Mouse (Mus musculus): Measurements from ENCODE around the gene Spata31d1a.
"Not testable (repeated sequence)": the region's sequence is repeated elsewhere in the genome, so short reads cannot be mapped to it uniquely, and the experiment has no call there.

Gene Spata31d1a

DNA sequence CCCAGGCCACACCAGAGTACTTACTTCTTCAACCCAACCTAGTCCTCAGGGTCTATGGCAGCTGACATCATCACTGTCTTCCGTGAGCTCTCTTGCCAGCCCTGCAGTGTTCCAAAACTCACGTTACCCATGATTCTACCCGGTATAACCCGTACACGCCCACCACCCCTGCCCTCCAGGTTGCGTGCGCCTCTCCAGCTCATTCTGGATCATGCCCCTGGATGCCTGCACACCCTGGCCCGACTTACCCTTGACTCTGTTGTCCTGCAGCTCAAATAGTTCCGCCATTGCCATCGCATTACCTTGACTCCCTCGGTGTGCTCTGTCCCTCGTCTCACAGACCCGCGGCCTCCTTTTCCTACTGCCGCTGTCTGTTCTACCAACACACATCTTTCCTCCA lies at the start of gene Spata31d1a:
Gene Spata31d1a (minus strand): TSS at position 101 of the 400 bp plus-strand sequence.
- DNase-seq, result no peak

DNA sequence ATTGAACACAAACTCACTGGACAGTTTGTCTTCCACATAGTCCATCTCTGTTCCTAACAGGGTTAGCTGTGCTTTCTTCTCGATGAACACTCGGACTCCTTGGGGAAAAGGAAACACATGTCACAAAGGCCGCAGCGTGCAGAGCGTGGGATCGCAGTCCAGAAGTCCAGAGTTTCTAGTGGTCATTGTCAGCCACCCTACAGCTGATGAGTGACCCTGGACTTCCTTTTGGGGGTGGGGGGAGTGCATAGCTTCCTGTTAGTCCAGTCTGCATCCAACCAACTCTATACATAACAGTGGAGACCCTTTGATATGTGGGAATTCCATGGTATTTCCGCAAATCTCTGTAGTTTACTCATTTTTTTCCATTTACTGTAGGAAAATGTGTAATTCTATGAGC lies 46.8 kb upstream of the Spata31d1a start:
- no peak for DNase-seq

DNA sequence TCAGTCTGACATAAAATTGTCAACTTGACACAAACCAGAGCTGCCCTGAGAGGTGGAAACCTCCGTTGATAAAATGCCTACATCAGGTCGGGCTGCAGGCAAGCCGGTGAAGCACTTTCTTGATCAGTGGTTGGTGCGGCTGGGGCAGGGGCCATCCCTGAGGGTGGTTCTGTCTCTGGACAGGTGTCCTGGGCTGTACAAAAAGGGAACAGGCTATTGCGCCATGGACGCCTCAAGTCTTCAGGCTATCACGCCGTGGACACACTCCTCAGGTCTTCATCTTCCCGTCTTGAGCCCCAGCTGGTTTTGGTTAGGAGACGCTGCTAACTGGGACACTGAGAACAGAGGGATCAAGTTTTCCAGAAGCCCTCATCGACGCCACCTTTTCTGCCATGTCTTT lies 40.2 kb upstream of the Spata31d1a start:
- no peak for DNase-seq

DNA sequence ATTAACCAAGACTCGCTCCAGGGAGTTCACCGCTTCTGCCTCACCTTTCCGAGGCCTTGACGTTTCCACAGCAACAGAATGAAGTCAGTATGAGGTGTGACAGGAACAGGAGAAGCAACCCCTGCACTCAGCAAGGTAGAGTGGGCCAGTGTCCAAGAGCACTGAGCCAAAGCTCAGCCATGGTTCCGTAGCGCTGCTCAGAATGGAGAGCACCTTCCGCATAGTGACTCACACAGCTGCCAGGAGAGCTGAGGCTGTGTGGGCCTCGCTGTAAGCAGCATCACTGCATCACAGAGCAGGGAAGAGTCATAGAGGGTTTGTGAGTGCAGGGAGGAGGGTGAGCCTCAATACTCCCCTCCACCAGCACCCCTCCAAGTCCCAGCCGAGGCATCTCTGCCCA lies 36.6 kb upstream of the Spata31d1a start, which contains the start of gene 1700014D04Rik:
Gene 1700014D04Rik (minus strand): TSS at position 42 of the 400 bp plus-strand sequence.
- peak; percentile 41 to 62 for DNase-seq

DNA sequence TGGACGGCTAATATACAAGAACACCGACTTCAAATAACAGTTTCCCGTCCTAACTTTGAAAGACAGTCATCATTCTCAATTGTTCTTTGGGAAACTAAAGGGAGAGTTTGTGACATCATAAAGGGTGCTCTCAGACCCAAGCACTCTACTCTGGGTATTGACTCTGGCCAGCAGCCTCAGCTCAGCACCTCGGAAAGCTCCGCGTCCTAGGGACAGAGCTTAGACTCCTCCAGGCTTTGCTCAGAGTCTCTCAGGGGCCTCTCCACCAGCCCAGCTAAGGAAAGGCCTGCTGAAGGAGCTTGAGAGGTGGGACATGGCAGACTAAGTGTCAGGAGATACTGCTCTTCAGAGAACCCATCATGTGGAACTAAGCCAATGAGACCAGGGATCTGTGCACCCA lies 36.0 kb upstream of the Spata31d1a start:
- DNase-seq, result no peak

DNA sequence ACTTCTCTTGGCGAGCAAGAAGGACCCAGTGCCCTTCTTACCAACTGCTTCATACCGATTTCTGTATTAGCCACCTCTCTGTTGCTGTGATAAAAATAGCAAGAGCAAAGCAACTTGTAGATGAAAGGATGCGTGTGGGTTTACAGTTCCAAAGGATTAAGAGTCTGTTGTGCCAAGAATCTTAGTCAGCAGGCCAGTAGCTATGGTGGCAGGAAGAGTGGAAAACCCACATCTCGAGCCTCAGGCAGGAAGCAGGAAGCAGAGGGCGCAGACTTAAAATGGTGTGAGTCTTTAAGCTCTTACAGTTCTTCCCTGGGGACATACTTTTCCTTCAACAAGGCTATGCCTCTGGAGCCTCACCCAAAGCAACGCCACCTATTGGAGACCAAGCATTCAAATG lies 35.3 kb upstream of the Spata31d1a start:
- DNase-seq, result no peak

DNA sequence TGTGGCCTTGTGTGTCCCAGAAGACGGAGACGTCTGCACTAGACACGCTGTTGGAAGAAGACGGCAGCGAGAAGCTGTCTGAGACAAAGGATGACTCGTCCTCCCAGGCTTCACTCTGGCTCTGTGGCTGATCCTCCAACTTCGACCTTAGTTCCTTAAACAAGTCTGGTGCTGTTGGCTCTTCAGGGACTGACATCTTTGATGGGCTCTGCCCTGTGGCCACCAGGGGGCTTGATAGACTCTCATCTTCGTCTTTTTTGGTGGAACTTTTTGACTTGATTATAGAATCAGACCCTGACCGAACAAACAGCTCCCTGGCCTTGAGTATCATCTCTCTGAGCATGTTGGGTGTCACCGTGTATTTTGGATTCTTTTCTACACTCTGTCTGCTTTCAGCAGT lies 31.6 kb upstream of the Spata31d1a start:
- peak in 1 of 2 experiments; percentile 36 for DNase-seq

DNA sequence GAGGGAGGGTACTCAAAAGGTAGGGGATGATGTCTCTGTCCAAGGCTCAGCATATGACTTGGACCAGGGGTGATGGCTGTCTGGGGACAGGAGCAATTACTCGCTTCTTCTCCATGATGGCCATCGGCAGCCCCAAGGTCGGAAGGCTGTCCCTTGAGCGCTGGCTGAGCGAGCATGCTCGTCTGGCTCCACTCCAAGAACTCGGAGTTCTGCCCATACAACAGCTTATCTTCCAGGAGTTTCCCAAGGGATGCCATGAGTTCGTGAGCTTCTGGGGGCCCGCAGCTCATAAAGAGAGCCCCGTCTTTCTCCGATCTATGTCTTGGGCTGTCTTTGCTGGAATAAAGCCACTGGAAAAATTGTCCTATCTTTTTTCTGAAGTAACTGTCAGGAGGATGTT lies 31.0 kb upstream of the Spata31d1a start:
- DNase-seq, result peak; percentile 25 to 54

DNA sequence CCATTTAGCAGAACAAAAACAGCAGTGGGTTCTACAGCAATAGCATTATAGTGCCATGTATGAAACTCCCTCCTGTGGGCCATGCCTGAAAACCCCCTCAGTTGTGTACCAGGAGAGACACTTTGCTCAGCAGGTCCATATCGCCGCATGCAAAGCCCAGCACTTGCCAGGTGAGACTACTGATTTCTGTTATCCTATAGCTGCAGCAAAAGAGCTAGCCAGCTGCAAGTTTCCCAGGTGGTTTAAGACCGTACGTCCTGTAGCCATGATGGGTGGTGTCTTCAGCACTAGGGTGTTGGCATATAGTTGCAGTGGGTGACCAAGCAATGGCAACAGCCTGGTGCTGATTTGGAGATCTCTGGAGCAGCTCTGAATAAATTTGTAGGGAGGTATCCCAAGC lies 29.3 kb upstream of the Spata31d1a start:
- no peak for DNase-seq

DNA sequence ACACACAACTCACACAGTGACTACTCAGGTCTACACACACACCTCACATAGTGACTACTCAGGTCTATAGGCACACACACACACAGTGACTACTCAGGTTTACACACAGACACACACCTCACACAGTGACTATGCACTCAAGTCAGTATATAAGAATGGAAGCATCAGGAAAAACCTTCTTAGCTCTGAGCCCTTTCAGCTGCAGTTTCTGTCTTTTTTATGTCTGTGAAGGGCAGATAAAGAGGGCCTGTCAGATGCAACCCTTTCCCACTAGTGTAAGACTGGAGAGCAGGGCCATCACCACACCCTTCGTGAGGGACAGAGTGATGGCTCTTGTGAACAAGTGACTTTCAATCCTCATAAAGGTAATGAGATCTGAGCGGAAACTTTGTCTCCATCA lies 28.3 kb upstream of the Spata31d1a start:
- no peak for DNase-seq

DNA sequence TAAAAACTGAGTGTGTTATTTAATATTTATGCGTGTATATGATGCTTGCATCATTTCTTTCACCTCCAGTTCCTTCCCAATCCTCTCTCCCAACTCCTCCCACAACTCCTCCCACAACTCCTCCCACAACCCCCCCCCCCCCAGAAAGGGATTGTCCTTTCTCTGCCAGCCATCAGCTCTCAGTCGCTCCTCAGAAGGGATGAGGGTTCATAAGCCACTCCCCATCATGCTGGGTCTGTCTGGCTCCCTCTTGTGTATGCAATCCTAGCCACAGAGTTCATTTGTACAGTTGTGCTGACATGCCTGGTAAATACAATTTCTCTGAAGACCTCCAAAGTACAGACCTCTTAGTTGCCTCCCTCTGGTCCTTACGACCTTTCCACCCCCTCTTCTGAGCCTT lies 25.1 kb upstream of the Spata31d1a start:
- no peak for DNase-seq

DNA sequence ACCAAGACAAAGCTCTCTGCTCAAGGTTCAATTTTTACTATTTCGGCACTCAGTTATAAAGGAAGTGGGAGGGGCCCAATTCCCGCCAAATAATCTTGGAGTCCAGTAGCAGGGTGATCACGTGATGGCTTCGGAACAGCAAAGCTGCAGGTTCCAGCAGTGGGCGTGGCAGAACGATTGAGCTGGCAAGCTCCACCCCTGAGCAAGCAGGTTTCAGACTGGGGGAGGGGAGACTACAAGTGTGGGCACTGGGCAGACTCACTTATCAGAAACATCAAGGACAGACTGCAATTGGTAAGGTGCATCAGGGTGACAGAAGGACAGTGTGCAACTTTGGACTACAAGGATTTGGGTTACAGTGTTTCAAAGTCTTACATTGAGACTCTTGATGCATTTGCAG lies 24.2 kb upstream of the Spata31d1a start:
- peak in 1 of 2 experiments; percentile 8 for DNase-seq

DNA sequence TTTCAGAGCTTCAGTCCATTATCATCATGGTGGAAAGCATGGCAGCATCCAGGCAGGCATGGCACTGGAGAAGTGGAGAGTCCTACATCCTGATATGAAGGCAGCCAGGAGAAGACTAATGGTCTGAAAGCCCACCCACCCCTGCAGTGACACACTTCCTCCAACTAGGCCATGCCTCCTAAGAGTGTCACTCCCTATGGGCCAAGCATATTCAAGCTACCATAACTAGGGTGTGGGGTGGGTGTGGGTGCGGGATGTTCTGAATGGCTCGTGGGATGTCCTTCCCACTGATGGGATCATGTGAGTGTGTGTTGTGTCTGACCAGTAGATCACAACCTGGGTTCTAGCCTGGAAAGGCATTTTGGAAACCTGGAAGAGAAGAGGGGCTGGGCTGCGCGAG lies 23.8 kb upstream of the Spata31d1a start:
- no peak for DNase-seq

DNA sequence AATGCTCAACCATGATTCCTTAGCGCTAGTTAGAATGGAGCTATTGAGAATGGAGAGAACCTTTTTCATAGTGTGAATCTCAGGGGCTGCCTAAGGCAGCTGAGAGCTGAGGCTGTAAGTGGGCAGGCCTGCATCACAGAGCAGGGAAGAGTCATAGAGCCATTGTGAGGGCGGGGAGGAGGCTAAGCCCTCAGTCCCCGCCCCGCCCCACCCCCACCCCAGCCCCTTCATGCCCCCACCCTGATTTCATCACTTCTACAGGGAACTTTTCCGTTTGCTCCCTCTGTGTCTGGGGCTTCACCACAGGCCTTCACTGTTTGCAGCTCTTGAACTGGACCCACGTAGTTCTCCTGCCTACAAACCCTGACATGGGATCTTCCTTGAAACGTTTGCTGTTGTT lies 21.5 kb upstream of the Spata31d1a start, which contains the start of gene Spata31d1d:
Gene Spata31d1d (minus strand): TSS at position 101 of the 400 bp plus-strand sequence.
- DNase-seq, result no peak

DNA sequence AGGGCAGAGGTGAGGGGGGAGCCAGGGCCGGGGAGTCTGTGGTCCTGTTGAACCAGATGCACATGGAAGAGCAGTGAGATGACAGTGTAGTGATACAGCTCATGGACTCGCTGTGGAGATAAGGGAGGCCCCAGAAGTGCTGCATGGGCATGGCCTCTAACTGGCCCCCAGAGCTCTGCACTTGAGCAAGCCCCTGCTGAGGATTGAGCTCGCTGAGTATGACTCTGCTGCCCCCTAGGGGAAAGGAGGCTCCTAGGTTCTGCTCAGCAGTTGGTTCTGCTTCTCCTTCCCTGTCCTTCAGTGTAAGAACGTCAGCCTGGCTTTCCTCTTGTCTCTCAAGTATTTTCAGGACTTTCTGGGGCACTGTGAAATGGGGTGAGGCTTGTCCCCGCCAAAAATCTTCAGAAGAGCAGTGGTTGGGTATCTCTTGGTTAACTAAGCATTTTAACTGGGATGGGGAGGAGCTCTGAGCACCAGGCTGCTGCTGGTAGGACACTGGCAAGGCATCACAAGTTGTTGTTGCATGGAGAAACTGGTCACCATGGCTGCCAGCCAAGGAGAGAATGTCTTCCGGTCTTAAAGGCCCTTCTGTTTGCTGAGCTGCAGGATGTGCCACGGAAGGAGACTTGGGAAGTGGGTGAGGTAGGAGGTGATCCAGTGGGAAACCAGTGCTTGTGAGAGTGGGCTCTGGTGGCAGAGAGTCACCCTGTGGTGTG lies 18.4 kb upstream of the Spata31d1a start:
- DNase-seq, result peak; percentile 77 to 86

DNA sequence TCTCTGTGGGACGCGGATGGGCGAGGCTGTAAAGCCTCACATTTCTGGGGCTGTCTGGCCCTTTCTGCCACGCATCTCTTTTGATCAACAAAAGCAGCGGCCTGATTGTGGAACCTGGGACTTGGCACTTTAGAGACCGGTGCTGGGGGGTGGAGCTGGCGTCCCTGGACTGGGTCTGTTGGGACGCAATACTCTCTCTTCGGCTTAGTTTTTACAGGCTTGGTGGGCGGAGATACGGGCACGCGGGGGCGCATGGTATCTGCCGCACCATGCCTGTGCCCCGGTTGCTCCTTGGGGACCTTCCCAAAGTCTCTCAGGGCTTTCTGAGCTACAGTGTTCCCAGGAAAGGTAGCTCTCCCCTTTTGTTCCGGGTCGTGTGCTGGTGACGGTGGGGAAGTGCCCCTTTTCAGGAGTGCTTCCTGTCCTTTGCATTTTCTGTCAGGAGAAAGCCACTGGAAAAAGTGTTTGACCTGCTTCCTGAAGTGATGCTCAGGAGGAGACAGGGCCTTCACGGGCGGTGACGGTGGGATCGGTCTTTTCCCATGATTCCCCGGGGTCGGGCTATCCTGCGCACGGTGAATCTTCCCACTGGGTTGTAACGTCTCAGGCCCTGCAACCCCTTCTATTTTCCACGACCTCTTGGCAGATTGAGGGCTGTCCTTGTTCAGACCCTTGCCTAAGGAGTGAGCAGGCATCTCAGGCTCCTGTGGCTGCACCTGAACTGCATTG lies 16.2 kb upstream of the Spata31d1a start:
- DNase-seq, result no peak

DNA sequence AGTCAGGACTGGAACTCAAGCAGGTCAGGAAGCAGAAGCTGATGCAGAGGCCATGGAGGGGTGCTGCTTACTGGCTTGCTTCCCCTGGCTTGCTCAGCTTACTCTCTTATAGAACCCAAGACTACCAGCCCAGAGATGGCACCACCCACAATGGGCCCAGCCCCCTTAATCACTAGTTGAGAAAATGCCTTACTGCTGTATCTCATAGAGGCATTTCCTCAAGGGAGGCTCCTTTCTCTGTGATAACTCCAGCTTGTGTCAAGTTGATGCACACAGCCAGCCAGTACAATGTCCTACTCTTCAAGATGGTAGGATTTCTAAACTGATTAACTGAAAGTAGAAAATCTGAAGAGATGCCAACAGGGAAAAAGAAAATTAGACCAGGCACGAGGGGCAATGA lies 12.0 kb upstream of the Spata31d1a start:
- not testable (repeated sequence) for DNase-seq

DNA sequence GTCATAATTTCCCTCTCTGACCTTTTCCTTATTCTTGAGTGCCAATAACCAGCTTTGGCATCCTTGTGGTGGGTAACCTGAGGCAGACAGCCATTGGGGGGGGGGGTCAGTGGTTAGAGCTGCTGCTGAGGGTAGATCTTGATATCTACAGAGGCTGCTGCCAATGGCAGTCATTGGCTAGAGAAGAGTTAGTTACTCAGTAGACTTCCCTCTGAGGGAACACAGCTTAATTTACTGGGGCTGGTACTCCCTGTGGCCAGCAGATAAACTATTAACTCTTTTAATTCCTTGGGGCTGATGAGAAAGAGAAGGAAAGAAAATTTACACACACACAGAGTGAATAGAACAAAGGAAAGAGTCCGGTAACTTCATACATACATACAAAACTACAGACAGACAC lies 9.3 kb upstream of the Spata31d1a start:
- no peak for DNase-seq

DNA sequence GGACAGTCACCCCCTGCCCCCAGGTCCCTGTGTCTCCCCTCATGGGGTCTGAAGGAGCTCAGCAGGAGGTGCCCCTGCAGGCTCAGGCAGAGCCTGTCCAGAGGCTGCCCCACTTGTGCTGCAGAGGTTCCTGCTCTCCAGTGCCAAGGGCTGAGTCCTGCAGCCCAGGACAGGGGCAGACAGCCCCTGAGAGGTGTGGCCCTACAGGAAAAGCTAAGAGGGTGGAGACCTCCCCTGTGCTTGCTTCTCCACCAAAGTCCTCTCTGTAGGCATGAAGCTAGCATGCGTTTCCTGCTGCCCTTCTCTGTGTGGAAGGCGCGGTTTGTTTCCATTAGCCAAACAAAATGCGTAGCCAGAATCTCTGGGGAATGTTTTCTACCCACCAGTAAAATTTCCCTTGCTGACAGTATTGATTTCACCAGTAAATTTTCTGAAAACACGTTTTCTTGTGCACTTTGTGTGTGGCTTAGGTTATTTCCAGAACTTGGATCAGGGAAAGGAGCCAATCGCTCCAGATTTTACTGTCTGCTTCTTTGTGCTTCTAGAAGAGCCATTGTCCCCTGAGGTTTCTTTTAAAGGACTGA lies 8.8 kb upstream of the Spata31d1a start:
- DNase-seq, result peak; percentile 24 to 67

DNA sequence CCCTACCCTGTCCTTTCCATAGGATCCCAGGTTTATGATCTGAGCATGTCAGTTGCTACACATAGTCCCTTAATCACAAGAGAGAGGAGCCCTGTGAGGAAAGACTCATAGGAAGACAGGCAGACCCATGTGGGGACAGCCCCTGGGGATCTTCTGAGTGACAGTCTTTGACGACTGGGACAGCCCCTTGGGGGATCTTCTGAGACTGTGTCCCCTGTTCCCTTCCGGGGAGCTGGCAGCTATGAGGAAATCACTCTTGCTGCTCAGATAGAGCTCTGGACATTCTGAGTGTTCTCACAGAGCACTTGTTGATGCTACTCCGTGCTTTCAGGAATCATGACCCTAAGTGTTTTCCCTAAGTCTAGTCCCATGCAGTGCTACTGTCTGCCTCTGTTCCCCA lies 3.6 kb upstream of the Spata31d1a start:
- DNase-seq, result no peak

DNA sequence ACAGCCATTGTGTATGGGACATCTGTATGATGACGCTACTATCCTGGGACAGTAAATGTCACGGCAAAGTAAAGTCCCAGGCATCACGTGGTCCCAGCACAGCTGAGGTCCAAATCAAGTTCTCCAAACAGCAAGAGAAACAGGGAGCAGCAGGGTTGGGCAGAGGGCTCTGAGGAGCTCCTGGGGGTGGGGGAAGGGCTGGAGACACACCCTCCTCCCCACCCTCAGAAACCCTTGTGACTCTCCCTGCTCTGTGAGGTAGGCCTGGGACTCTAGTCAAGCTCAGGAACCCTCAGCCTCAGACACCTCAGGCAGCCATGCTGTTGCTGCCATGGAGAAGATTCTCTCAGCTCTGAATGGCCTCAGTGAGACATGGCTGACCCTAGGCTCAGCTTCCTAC lies 1.9 kb upstream of the Spata31d1a start, which contains the start of gene Spata31d1b:
Gene Spata31d1b (plus strand): TSS at position 301 of the 400 bp plus-strand sequence.
- DNase-seq, result not testable (repeated sequence)

DNA sequence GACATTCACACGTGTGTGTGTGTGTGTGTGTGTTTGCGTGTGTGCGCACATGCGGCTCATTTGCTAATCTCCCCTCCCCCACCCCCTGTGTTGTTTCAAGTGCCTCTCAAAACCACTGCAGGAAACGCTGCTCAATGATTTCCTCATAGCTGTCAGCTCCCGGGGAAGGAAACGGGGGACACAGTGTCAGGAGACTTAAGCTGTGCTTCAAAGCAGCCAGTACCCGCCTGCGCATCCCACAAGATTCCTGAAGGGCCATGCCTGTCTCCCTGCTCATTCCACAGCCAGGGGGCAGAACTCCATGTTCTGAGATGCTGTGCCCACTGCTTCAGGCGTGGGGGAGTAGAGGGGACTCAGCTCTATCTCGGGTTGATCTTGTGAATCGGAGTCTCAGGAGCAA lies 5.6 kb downstream of the Spata31d1a start:
- peak; percentile 58 to 78 for DNase-seq

DNA sequence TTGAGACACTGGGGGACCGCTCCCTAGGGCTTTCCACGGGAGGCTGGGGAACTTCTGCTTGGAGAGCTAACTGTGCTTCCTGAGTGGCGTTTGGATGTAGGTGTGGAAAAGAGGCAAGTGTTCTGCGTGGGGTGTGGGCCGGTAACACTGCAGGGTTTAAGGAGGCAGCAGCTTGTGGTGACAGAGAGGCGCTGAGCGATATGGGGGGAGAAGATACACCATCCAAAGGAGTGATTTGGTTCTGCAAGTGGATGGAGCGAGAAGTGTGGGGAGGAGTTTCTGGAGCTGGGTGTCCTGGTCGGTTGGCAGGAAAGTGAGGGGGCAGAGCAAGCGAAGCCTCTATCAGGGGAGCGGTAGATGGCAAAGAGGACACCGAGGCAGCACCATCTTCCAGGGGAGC lies 6.6 kb downstream of the Spata31d1a start:
- no peak for DNase-seq

DNA sequence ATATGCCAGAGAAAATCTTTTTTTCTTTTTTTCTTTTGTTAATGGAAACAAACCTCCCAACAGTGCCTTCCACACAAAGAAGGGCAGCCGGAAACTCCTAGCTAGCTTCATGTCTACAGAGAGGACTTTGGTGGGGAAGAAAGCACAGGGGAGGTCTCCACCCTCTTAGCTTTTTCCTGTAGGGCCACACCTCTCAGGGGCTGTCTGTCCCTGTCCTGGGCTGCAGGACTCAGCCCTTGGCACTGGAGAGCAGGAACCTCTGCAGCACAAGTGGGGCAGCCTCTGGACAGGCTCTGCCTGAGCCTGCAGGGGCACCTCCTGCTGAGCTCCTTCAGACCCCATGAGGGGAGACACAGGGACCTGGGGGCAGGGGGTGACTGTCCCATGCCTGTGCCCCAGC lies 10.0 kb downstream of the Spata31d1a start:
- DNase-seq, result not testable (repeated sequence)

Data from kidney, postnatal 25 days (tissue).